Mouse (Mus musculus) ES-E14 (cell line): ENCODE results near the gene Shisa7.

Experiments used
- CHD2 ChIP-seq: IDR thresholded peaks from 2 replicates; pipeline ENCODE4 v1.6.1; 2014; ENCODE audit warnings: mild to moderate bottlenecking, low read depth, low read length, inconsistent platforms
- HCFC1 ChIP-seq: IDR thresholded peaks from 2 replicates; pipeline ENCODE4 v1.6.1; 2012; ENCODE audit warnings: low read length, inconsistent platforms, borderline replicate concordance; ENCODE audit not compliant: insufficient read depth
- MAFK ChIP-seq: IDR thresholded peaks from 2 replicates; pipeline ENCODE4 v1.6.1; 2014; ENCODE audit warnings: mild to moderate bottlenecking, low read depth, low read length, inconsistent platforms; ENCODE audit not compliant: insufficient read depth
- ZC3H11A ChIP-seq: IDR thresholded peaks from 2 replicates; pipeline ENCODE4 v1.6.1; 2012; ENCODE audit warnings: low read depth, mild to moderate bottlenecking, inconsistent platforms, low read length, borderline replicate concordance
- ZNF384 ChIP-seq: IDR thresholded peaks from 2 replicates; pipeline ENCODE4 v1.6.1; 2012; ENCODE audit warnings: low read depth, low read length, inconsistent platforms

GRCm38 (mm10) chr7:4856508-4856907, 12.0 kb upstream of the Shisa7 start:
- TF ChIP-seq ZNF384 (no peak), CHD2 (no peak), ZC3H11A (no peak), MAFK (no peak), HCFC1 (no peak)
